ENCODE assay signal across 7 mouse cellular contexts in the genomic region with DNA sequence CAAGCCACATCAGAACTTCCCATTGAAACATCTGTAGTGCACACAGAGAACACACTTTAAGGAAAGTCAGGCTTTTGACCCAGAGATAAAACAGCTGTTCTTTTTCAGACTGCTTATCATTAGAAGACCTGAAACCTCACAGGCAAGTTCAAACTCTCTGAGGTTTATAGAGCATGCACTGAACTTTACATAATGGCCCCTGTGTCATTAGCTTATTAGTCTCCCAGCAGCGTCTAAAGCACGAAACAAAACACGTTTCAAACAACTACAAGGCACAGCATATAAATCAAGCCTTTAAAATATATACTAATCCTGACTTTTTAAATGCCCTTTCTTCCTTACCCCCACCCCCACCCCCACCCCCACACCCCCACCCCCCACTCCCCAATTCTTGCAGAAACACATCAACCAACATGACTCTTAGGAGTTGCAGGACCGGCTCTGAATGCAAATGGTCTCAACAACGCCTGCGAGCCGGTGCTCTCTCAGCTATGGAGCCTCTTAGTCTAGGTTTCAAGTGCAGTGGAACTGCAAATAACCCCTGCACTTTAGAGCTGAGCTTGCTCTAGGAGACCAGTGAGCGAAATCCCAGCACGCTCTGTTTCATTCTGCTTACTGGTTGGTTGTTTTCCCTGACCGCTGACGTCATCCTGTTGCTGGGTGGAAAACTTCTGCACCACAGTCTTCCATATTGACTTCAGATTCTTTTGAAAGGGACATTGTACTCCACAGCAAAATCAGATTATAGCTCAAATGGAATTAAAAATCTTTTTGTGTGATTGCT. TPM values are rescaled to one million over a fixed set of nuclear protein-coding genes. Genes with fewer than 3 reads are reported as not detected.
A peak's percentile ranks its signal among the peaks of the same experiment; 100 is the strongest.
DNase-seq lines count a peak whose midpoint lies in the region; ATAC-seq and TF ChIP-seq lines count a peak whose summit lies in the region.

No protein-coding gene starts in this region.

- 21% methylated on average over 11 of the region's 11 CpGs for WGBS in forebrain, embryonic 16.5 days
- 34% methylated on average over 11 of the region's 11 CpGs for WGBS in kidney, adult 2 months
- 31% methylated on average over 11 of the region's 11 CpGs for WGBS in liver, embryonic 12.5 days (ENCODE audit: insufficient replicate concordance)
- 16% methylated on average over 11 of the region's 11 CpGs for WGBS in neural tube, embryonic 15.5 days

- H3K9ac ChIP-seq in forebrain, embryonic 16.5 days (replicated peaks; ENCODE audit: low read depth, low read length): no peak overlapping the region
- H3K9ac ChIP-seq in liver, embryonic 12.5 days: no peak overlapping the region
- H3K9ac ChIP-seq in neural tube, embryonic 15.5 days (replicated peaks): no peak overlapping the region

- no peak for TF ChIP-seq CTCF in kidney, adult 2 months (conservative IDR thresholded peaks at IDR 0.05; ENCODE audit: insufficient read depth, insufficient read length, low read depth, low read length)

- H3K4me1 ChIP-seq in forebrain, embryonic 16.5 days (replicated peaks; ENCODE audit: control insufficient read depth, insufficient read depth, low read length): peaks cover 8% of the 10 kb centered on the region; the same call in 1 of the 2 replicates
- no peaks in the 10 kb centered on the region; the same call in 1 of the 2 replicates for H3K4me1 ChIP-seq in kidney, adult 2 months (ENCODE audit: control insufficient read depth, insufficient read depth, low read length)
- no peaks in the 10 kb centered on the region for H3K4me1 ChIP-seq in liver, embryonic 12.5 days
- peaks cover 30% of the 10 kb centered on the region for H3K4me1 ChIP-seq in neural tube, embryonic 15.5 days

- peak; percentile 70 for ATAC-seq in forebrain, embryonic 16.5 days
- peak; percentile 42; the same call in 1 of the 2 replicates for ATAC-seq in liver, embryonic 12.5 days
- peak; percentile 80 for ATAC-seq in neural tube, embryonic 15.5 days (ENCODE audit: low FRiP score)

- no peaks in the 10 kb centered on the region for H3K27me3 ChIP-seq in forebrain, embryonic 16.5 days (replicated peaks; ENCODE audit: control insufficient read depth, insufficient read depth, low read length)
- no peaks in the 10 kb centered on the region for H3K27me3 ChIP-seq in kidney, adult 2 months (replicated peaks; ENCODE audit: control insufficient read depth, insufficient read depth, low read length)
- no peaks in the 10 kb centered on the region for H3K27me3 ChIP-seq in liver, embryonic 12.5 days (replicated peaks)
- no peaks in the 10 kb centered on the region for H3K27me3 ChIP-seq in neural tube, embryonic 15.5 days (replicated peaks)

- no peak overlapping the region for H3K27ac ChIP-seq in forebrain, embryonic 16.5 days (ENCODE audit: low read length)
- H3K27ac ChIP-seq in kidney, adult 2 months (ENCODE audit: insufficient read depth, low read depth, low read length): no peak overlapping the region; the same call in 1 of the 2 replicates
- H3K27ac ChIP-seq in liver, embryonic 12.5 days: no peak overlapping the region
- H3K27ac ChIP-seq in neural tube, embryonic 15.5 days (replicated peaks): peak overlapping the region; percentile 34

- no peaks in the 10 kb centered on the region for H3K9me3 ChIP-seq in forebrain, embryonic 16.5 days (ENCODE audit: control insufficient read depth, low read length)
- no peaks in the 10 kb centered on the region for H3K9me3 ChIP-seq in liver, embryonic 12.5 days (replicated peaks)
- no peaks in the 10 kb centered on the region for H3K9me3 ChIP-seq in neural tube, embryonic 15.5 days (replicated peaks)

- peak overlapping the region; percentile 12; the same call in 1 of the 2 replicates for H3K4me2 ChIP-seq in forebrain, embryonic 16.5 days (ENCODE audit: low read length)
- H3K4me2 ChIP-seq in liver, embryonic 12.5 days: no peak overlapping the region
- peak overlapping the region; percentile 43 for H3K4me2 ChIP-seq in neural tube, embryonic 15.5 days

- peak; percentile 53 for DNase-seq in testis, postnatal 10 days (ENCODE audit: low spot score)
- DNase-seq in testis, postnatal 14 days (ENCODE audit: low spot score): no peak
- peak; percentile 67 for DNase-seq in kidney, adult 2 months
- DNase-seq in spleen, postnatal 14 days (ENCODE audit: low spot score in 2 of 2): no peak

- no peak overlapping the region for H3K4me3 ChIP-seq in forebrain, embryonic 16.5 days (replicated peaks; ENCODE audit: low read length)
- no peak overlapping the region for H3K4me3 ChIP-seq in kidney, adult 2 months (ENCODE audit: insufficient read depth, low read depth, low read length)
- no peak overlapping the region for H3K4me3 ChIP-seq in liver, embryonic 12.5 days
- no peak overlapping the region for H3K4me3 ChIP-seq in neural tube, embryonic 15.5 days (replicated peaks)

- no peaks in the 10 kb centered on the region for H3K36me3 ChIP-seq in forebrain, embryonic 16.5 days (ENCODE audit: control insufficient read depth, insufficient read depth)
- no peaks in the 10 kb centered on the region for H3K36me3 ChIP-seq in kidney, adult 2 months (ENCODE audit: control insufficient read depth, insufficient read depth, low read length)
- H3K36me3 ChIP-seq in liver, embryonic 12.5 days: no peaks in the 10 kb centered on the region
- H3K36me3 ChIP-seq in neural tube, embryonic 15.5 days: no peaks in the 10 kb centered on the region

- no peak for TF ChIP-seq POLR2A in kidney, adult 2 months (IDR thresholded peaks at IDR 0.05; ENCODE audit: low read depth, low read length)

RNA-seq across cellular contexts. Expression of a gene that starts 28.7 kb away (rescaled TPM):
- 9.6 and 11.5 TPM in 2 replicates for polyA plus RNA-seq in forebrain, embryonic 16.5 days (2015; fragmentation: Nextera tagmentation; extraction: Ambion mirVana)
- 11.1 and 13.0 TPM in 2 replicates for polyA plus RNA-seq in kidney, adult 2 months (2012; rRNA removed)
- polyA plus RNA-seq in liver, embryonic 12.5 days (2016; fragmentation: Nextera tagmentation; extraction: Ambion mirVana): 1.8 and 2.4 TPM in 2 replicates
- 18.6 and 21.0 TPM in 2 replicates for polyA plus RNA-seq in neural tube, embryonic 15.5 days (2015; fragmentation: Nextera tagmentation; extraction: Ambion mirVana)

Comparison
In these comparisons a context has a peak if more than half of its experiments do, and no peak if none do; other contexts are left out.
1. DNase-seq: peak in testis, postnatal 10 days (single experiment) and kidney, adult 2 months (single experiment); none in testis, postnatal 14 days (single experiment) and spleen, postnatal 14 days (0 of 2).
2. Peak in every context shown above with its lines, with median percentiles within 50 percentile points of each other: ATAC-seq.